Mouse (Mus musculus): ENCODE measurements around the gene Ankrd28. TPM values are rescaled to one million over a fixed set of nuclear protein-coding genes. Genes with fewer than 3 reads are reported as not detected.
A peak's percentile ranks its signal among the peaks of the same experiment; 100 is the strongest.

Ankrd28 gene
- polyA plus RNA-seq, 1 experiment, result 6.5 TPM

DNA sequence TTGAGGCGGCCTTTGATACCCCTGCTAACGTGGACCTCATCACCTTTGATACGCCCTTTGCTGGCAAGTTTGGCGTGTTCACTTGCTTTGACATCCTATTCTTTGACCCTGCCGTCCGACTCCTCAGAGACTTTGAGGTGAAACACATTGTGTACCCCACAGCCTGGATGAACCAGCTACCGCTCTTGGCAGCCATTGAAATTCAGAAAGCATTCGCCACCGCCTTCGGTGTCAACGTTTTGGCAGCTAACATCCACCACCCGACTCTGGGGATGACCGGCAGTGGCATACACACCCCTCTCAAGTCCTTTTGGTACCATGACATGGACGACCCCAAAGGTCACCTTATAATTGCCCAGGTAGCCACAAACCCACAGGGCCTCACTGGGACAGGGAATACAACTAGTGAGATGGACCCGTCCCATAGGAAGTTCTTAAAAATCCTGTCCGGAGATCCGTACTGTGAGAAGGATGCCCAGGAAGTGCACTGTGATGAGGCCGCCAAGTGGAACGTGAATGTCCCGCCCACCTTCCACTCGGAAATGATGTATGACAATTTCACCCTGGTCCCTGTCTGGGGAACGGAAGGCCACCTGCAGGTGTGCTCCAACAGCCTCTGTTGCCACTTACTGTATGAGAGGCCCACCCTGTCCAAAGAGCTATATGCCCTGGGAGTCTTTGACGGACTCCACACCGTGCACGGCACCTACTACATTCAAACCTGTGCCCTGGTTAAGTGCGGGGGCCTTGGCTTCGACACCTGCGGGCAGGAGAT lies 163.3 kb downstream of the Ankrd28 start:
- Histone ChIP-seq H3K4me3 (no peak overlapping the region), H3ac (ENCODE audit: control insufficient read depth, insufficient read length) (no peak overlapping the region), H3K36me3 (ENCODE audit: control insufficient read depth, insufficient read depth) (no peaks in the 10 kb centered on the region), H3K4me2 (ENCODE audit: low read depth) (peak overlapping the region; percentile 97), H3K27me3 (ENCODE audit: control insufficient read depth, insufficient read depth, insufficient read length) (no peaks in the 10 kb centered on the region), H3K79me2 (ENCODE audit: control insufficient read depth, insufficient read depth) (no peaks in the 10 kb centered on the region)
- TF ChIP-seq POLR2AphosphoS2 (IDR thresholded peaks at IDR 0.05; ENCODE audit: insufficient read length, low read depth) (no peak), MYOG (IDR thresholded peaks at IDR 0.05; ENCODE audit: control insufficient read depth in 1 of 3, insufficient read depth in 1 of 3, insufficient read length in 2 of 3, low read depth in 2 of 3) (no peak), USF1 (IDR thresholded peaks at IDR 0.05; ENCODE audit: low read depth) (no peak), SRF (IDR thresholded peaks at IDR 0.05; ENCODE audit: control insufficient read depth, insufficient read length, low read depth) (no peak), MAX (IDR thresholded peaks at IDR 0.05; ENCODE audit: low read depth) (no peak), TCF12 (IDR thresholded peaks at IDR 0.05; ENCODE audit: insufficient read depth, poor library complexity, severe bottlenecking) (no peak), TCF3 (IDR thresholded peaks at IDR 0.05; ENCODE audit: insufficient read length, low read depth) (no peak), POLR2A (IDR thresholded peaks at IDR 0.05; ENCODE audit: insufficient read length, low read depth) (no peak), CEBPB (IDR thresholded peaks at IDR 0.05; ENCODE audit: insufficient read depth, poor library complexity, severe bottlenecking) (no peak), E2F4 (IDR thresholded peaks at IDR 0.05; ENCODE audit: insufficient read depth) (no peak), REST (IDR thresholded peaks at IDR 0.05; ENCODE audit: insufficient read depth, insufficient read length) (no peak), MYOD1 (IDR thresholded peaks at IDR 0.05; ENCODE audit: control insufficient read depth in 1 of 3, insufficient read length in 2 of 3, low read depth in 2 of 3) (no peak)

DNA sequence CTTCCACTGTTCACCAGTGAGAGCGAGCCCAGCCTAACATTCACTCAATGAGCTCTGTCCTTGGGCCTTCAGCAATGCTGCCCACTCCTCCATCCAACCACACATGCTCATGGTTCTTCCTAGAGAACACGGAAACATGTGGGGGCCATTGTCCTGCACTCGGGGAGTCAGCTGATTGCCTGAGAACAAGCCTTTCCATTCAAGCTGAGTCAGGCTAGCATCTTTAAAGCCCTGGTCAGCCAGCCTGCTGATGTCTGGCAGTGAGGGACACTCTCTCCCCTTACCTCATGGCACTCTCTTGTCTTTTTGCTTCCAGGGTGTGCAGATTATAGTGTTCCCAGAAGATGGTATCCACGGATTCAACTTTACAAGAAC lies 164.9 kb downstream of the Ankrd28 start:
- H3K4me2 ChIP-seq (ENCODE audit: low read depth), result peak overlapping the region; percentile 86
- no peak overlapping the region for H3ac ChIP-seq (ENCODE audit: control insufficient read depth, insufficient read length)
- H3K27me3 ChIP-seq (ENCODE audit: control insufficient read depth, insufficient read depth, insufficient read length), result no peaks in the 10 kb centered on the region
- no peak for TF ChIP-seq MAX (IDR thresholded peaks at IDR 0.05; ENCODE audit: low read depth)
- TF ChIP-seq REST (IDR thresholded peaks at IDR 0.05; ENCODE audit: insufficient read depth, insufficient read length), result no peak
- TF ChIP-seq MYOD1 (IDR thresholded peaks at IDR 0.05; ENCODE audit: control insufficient read depth in 1 of 3, insufficient read length in 2 of 3, low read depth in 2 of 3), result no peak
- TF ChIP-seq SRF (IDR thresholded peaks at IDR 0.05; ENCODE audit: control insufficient read depth, insufficient read length, low read depth), result no peak
- TF ChIP-seq TCF3 (IDR thresholded peaks at IDR 0.05; ENCODE audit: insufficient read length, low read depth), result no peak
- no peak for TF ChIP-seq CEBPB (IDR thresholded peaks at IDR 0.05; ENCODE audit: insufficient read depth, poor library complexity, severe bottlenecking)
- TF ChIP-seq USF1 (IDR thresholded peaks at IDR 0.05; ENCODE audit: low read depth), result no peak
- no peak for TF ChIP-seq POLR2AphosphoS2 (IDR thresholded peaks at IDR 0.05; ENCODE audit: insufficient read length, low read depth)
- TF ChIP-seq POLR2A (IDR thresholded peaks at IDR 0.05; ENCODE audit: insufficient read length, low read depth), result no peak
- TF ChIP-seq E2F4 (IDR thresholded peaks at IDR 0.05; ENCODE audit: insufficient read depth), result no peak
- no peak for TF ChIP-seq MYOG (IDR thresholded peaks at IDR 0.05; ENCODE audit: control insufficient read depth in 1 of 3, insufficient read depth in 1 of 3, insufficient read length in 2 of 3, low read depth in 2 of 3)
- TF ChIP-seq TCF12 (IDR thresholded peaks at IDR 0.05; ENCODE audit: insufficient read depth, poor library complexity, severe bottlenecking), result no peak
- no peak overlapping the region for H3K4me3 ChIP-seq
- no peaks in the 10 kb centered on the region for H3K79me2 ChIP-seq (ENCODE audit: control insufficient read depth, insufficient read depth)
- H3K36me3 ChIP-seq (ENCODE audit: control insufficient read depth, insufficient read depth), result no peaks in the 10 kb centered on the region

DNA sequence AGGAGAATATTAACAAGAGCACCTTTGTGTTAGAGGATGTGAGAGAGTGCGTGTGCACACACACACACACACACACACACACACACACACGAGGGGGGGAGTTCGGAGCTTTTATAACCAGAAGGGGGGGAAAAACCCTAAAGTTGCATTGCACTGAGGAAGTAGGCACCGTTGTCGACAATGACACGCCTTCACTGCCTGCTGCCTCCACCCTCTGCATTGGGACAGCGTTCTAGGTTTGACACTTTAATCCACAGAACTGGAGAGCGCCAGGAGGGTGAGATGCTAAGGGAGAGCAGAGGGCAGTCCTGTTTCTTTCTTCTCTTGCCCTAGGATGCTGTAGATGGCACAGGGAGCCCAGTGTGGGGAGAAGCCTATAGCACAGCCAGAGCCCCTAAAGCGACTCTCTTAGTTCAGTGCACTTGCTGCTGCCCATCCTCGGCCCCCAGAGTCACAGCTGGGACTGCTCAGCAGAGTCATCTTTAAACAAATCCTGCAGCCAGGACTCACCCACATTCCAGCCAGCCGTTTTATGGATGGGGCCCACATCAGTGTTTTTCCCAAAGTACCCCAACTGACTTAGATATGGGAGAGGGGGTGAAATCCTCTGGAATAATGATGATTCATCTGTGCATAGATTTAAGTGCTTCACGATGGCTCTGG lies 165.4 kb downstream of the Ankrd28 start:
- no peaks in the 10 kb centered on the region for H3K27me3 ChIP-seq (ENCODE audit: control insufficient read depth, insufficient read depth, insufficient read length)
- no peaks in the 10 kb centered on the region for H3K79me2 ChIP-seq (ENCODE audit: control insufficient read depth, insufficient read depth)
- H3K4me2 ChIP-seq (ENCODE audit: low read depth), result peak overlapping the region; percentile 86
- H3K36me3 ChIP-seq (ENCODE audit: control insufficient read depth, insufficient read depth), result no peaks in the 10 kb centered on the region
- H3ac ChIP-seq (ENCODE audit: control insufficient read depth, insufficient read length), result no peak overlapping the region
- TF ChIP-seq SRF (IDR thresholded peaks at IDR 0.05; ENCODE audit: control insufficient read depth, insufficient read length, low read depth) (no peak), MYOD1 (IDR thresholded peaks at IDR 0.05; ENCODE audit: control insufficient read depth in 1 of 3, insufficient read length in 2 of 3, low read depth in 2 of 3) (peak in 2 of 3 experiments; percentile 37 to 52), MAX (IDR thresholded peaks at IDR 0.05; ENCODE audit: low read depth) (no peak)
- no peak overlapping the region for H3K4me3 ChIP-seq

DNA sequence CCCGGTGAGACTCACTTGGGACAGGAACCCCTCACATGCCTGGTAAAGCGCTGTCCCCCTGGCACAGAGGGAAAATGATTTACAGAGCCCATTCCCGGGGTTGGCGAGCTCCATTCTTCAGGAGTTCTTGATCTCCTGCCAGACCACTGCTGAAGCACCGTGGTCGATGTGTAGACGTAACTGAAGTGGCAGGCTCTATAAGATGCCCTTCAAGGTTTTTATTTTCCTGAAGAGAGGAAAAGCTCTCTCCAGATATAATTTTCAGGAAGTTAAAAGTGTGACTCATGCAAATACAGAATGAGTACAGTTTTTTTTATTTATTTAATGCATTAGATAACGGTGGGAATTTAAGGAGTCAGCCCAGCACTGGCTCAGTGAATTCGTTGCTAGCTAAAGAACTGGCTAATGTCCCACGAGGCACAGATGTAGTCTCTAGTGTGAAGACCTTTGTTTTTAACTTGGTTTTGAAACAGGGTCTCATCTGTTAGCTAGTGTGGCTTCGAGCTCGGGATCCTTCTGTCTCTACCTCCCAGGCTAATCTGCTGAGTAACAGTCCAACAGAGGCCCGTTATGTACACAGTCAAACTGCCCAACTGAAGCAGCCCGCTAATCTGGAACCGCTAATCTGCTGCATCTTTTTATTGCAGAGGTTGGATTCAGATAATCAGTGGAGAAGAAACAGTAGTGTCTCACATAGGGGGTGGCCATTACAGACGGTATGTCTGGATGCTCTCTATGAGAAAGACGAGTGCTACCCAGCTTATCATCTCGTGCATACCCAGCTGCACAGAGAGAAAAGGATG lies 166.2 kb downstream of the Ankrd28 start:
- Histone ChIP-seq H3K36me3 (ENCODE audit: control insufficient read depth, insufficient read depth) (no peaks in the 10 kb centered on the region), H3ac (ENCODE audit: control insufficient read depth, insufficient read length) (no peak overlapping the region), H3K4me2 (ENCODE audit: low read depth) (peak overlapping the region; percentile 86), H3K4me3 (no peak overlapping the region), H3K79me2 (ENCODE audit: control insufficient read depth, insufficient read depth) (no peaks in the 10 kb centered on the region), H3K27me3 (ENCODE audit: control insufficient read depth, insufficient read depth, insufficient read length) (no peaks in the 10 kb centered on the region)
- TF ChIP-seq POLR2AphosphoS2 (IDR thresholded peaks at IDR 0.05; ENCODE audit: insufficient read length, low read depth) (no peak), MYOD1 (IDR thresholded peaks at IDR 0.05; ENCODE audit: control insufficient read depth in 1 of 3, insufficient read length in 2 of 3, low read depth in 2 of 3) (no peak), TCF3 (IDR thresholded peaks at IDR 0.05; ENCODE audit: insufficient read length, low read depth) (no peak), TCF12 (IDR thresholded peaks at IDR 0.05; ENCODE audit: insufficient read depth, poor library complexity, severe bottlenecking) (no peak), REST (IDR thresholded peaks at IDR 0.05; ENCODE audit: insufficient read depth, insufficient read length) (no peak), POLR2A (IDR thresholded peaks at IDR 0.05; ENCODE audit: insufficient read length, low read depth) (no peak), MAX (IDR thresholded peaks at IDR 0.05; ENCODE audit: low read depth) (no peak), E2F4 (IDR thresholded peaks at IDR 0.05; ENCODE audit: insufficient read depth) (no peak), MYOG (IDR thresholded peaks at IDR 0.05; ENCODE audit: control insufficient read depth in 1 of 3, insufficient read depth in 1 of 3, insufficient read length in 2 of 3, low read depth in 2 of 3) (no peak), USF1 (IDR thresholded peaks at IDR 0.05; ENCODE audit: low read depth) (no peak), SRF (IDR thresholded peaks at IDR 0.05; ENCODE audit: control insufficient read depth, insufficient read length, low read depth) (no peak), CEBPB (IDR thresholded peaks at IDR 0.05; ENCODE audit: insufficient read depth, poor library complexity, severe bottlenecking) (no peak)

Measured in myocyte (in vitro differentiated cells).